Mouse (Mus musculus): ENCODE data around the gene Grn.

DNA sequence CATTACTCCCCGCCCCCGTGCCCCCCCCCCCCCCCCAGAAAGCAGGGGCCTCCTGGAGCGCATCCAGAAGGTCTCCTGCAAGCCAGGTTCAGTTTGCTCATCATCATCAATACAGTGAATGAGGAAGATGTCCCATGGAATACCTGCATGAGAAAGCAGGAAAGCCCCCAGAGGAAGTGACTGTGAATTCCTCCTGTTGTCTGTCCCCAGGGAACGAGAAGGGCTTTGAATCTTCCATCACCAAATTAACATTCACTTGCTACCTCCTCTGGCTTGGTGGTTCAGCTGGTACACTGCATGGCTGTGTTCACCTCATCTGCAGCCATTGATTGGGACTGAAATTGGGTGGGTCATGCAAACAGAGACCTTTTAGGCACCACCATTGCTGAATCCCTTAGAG, 45.0 kb upstream of the Grn start:
- TF ChIP-seq CTCF (IDR thresholded peaks at IDR 0.05; ENCODE audit: low read depth) (no peak), EP300 (IDR thresholded peaks at IDR 0.05; ENCODE audit: low read depth) (no peak)
